Mouse (Mus musculus): ENCODE results near the gene Ctsf. TPM values are rescaled to one million over a fixed set of nuclear protein-coding genes. Genes with fewer than 3 reads are reported as not detected.

The Ctsf gene
- polyA plus RNA-seq (2015; fragmentation: Nextera tagmentation; extraction: Ambion mirVana): 192 and 458 TPM in 2 replicates

GRCm38 (mm10) chr19:4854552-4855469 is at the start of gene Ctsf:
Ctsf (plus strand) TSS chr19:4855130.

GRCm38 (mm10) chr19:4811063-4811908 is 43.6 kb upstream of the Ctsf start, which contains the start of the genes Gm21992 and Rbm14:
Gm21992 (minus strand) TSS chr19:4811612.
Rbm14 (minus strand) TSS chr19:4811634.

GRCm38 (mm10) chr19:4839149-4839548 is 15.8 kb upstream of the Ctsf start, which contains the start of the genes Ccs and Ccdc87:
Ccs (minus strand) TSS chr19:4839332.
Ccdc87 (plus strand) TSS chr19:4839366.

GRCm38 (mm10) chr19:4877785-4878184 is 22.9 kb downstream of the Ctsf start, which contains the start of gene Actn3:
Actn3 (minus strand) TSS chr19:4877909.

GRCm38 (mm10) chr19:4878405-4879323 is 23.7 kb downstream of the Ctsf start, which contains the start of gene Zdhhc24:
Zdhhc24 (plus strand) TSS chr19:4878668.

GRCm38 (mm10) chr19:4905979-4906794 is 51.3 kb downstream of the Ctsf start, which contains the start of gene Bbs1:
Bbs1 (minus strand) TSS chr19:4906628.

Other genes starting within 250 kb of the Ctsf start
- 3.3 and 5.2 TPM in 2 replicates for gene Lrfn4, start 239.5 kb upstream of the Ctsf start, polyA plus RNA-seq (2015; fragmentation: Nextera tagmentation; extraction: Ambion mirVana)
- gene Rce1, start 229.5 kb upstream of the Ctsf start, polyA plus RNA-seq (2015; fragmentation: Nextera tagmentation; extraction: Ambion mirVana): 33.6 and 52.1 TPM in 2 replicates
- gene Gm960, start 156.5 kb upstream of the Ctsf start, polyA plus RNA-seq (2015; fragmentation: Nextera tagmentation; extraction: Ambion mirVana): 2.2 and 3.2 TPM in 2 replicates
- 0.61 and 1.9 TPM in 2 replicates for gene Sptbn2, start 144.0 kb upstream of the Ctsf start, polyA plus RNA-seq (2015; fragmentation: Nextera tagmentation; extraction: Ambion mirVana)
- gene Rbm4b, start 98.6 kb upstream of the Ctsf start, polyA plus RNA-seq (2015; fragmentation: Nextera tagmentation; extraction: Ambion mirVana): 28.0 and 39.4 TPM in 2 replicates
- gene Rbm4, start 61.2 kb upstream of the Ctsf start, polyA plus RNA-seq (2015; fragmentation: Nextera tagmentation; extraction: Ambion mirVana): 18.8 and 24.5 TPM in 2 replicates
- 13.2 and 19.4 TPM in 2 replicates for gene Gm21992, start 43.5 kb upstream of the Ctsf start, polyA plus RNA-seq (2015; fragmentation: Nextera tagmentation; extraction: Ambion mirVana)
- gene Rbm14, start 43.5 kb upstream of the Ctsf start, polyA plus RNA-seq (2015; fragmentation: Nextera tagmentation; extraction: Ambion mirVana): 19.3 and 22.3 TPM in 2 replicates
- gene Ccs, start 15.8 kb upstream of the Ctsf start, polyA plus RNA-seq (2015; fragmentation: Nextera tagmentation; extraction: Ambion mirVana): 79.9 and 127 TPM in 2 replicates
- 0.08 and 0.10 TPM in 2 replicates for gene Ccdc87, start 15.8 kb upstream of the Ctsf start, polyA plus RNA-seq (2015; fragmentation: Nextera tagmentation; extraction: Ambion mirVana)
- gene Actn3, start 22.8 kb downstream of the Ctsf start, polyA plus RNA-seq (2015; fragmentation: Nextera tagmentation; extraction: Ambion mirVana): 2.4 and 3.2 TPM in 2 replicates
- 12.5 and 14.8 TPM in 2 replicates for gene Zdhhc24, start 23.5 kb downstream of the Ctsf start, polyA plus RNA-seq (2015; fragmentation: Nextera tagmentation; extraction: Ambion mirVana)
- 3.5 and 4.2 TPM in 2 replicates for gene Bbs1, start 51.5 kb downstream of the Ctsf start, polyA plus RNA-seq (2015; fragmentation: Nextera tagmentation; extraction: Ambion mirVana)
- gene Dpp3, start 73.2 kb downstream of the Ctsf start, polyA plus RNA-seq (2015; fragmentation: Nextera tagmentation; extraction: Ambion mirVana): 63.8 and 106 TPM in 2 replicates
- 1.9 and 2.9 TPM in 2 replicates for gene Peli3, start 88.0 kb downstream of the Ctsf start, polyA plus RNA-seq (2015; fragmentation: Nextera tagmentation; extraction: Ambion mirVana)
- gene Mrpl11, start 107.0 kb downstream of the Ctsf start, polyA plus RNA-seq (2015; fragmentation: Nextera tagmentation; extraction: Ambion mirVana): 136 and 156 TPM in 2 replicates
- gene Npas4, start 135.2 kb downstream of the Ctsf start, polyA plus RNA-seq (2015; fragmentation: Nextera tagmentation; extraction: Ambion mirVana): 0.07 TPM in 1 of 2 replicates, not detected in the other
- 0.57 and 1.9 TPM in 2 replicates for gene Slc29a2, start 168.7 kb downstream of the Ctsf start, polyA plus RNA-seq (2015; fragmentation: Nextera tagmentation; extraction: Ambion mirVana)
- gene B4gat1, start 183.7 kb downstream of the Ctsf start, polyA plus RNA-seq (2015; fragmentation: Nextera tagmentation; extraction: Ambion mirVana): 45.2 and 51.4 TPM in 2 replicates
- 0.20 and 1.6 TPM in 2 replicates for gene AC124502.3, start 183.8 kb downstream of the Ctsf start, polyA plus RNA-seq (2015; fragmentation: Nextera tagmentation; extraction: Ambion mirVana)
- 36.1 and 44.9 TPM in 2 replicates for gene Brms1, start 186.2 kb downstream of the Ctsf start, polyA plus RNA-seq (2015; fragmentation: Nextera tagmentation; extraction: Ambion mirVana)
- 1.1 and 1.5 TPM in 2 replicates for gene Rin1, start 195.4 kb downstream of the Ctsf start, polyA plus RNA-seq (2015; fragmentation: Nextera tagmentation; extraction: Ambion mirVana)
- 79.7 and 120 TPM in 2 replicates for gene Cd248, start 212.9 kb downstream of the Ctsf start, polyA plus RNA-seq (2015; fragmentation: Nextera tagmentation; extraction: Ambion mirVana)
- gene Tmem151a, start 230.4 kb downstream of the Ctsf start, polyA plus RNA-seq (2015; fragmentation: Nextera tagmentation; extraction: Ambion mirVana): 6.4 and 9.5 TPM in 2 replicates
- 83.2 and 106 TPM in 2 replicates for gene Yif1a, start 233.4 kb downstream of the Ctsf start, polyA plus RNA-seq (2015; fragmentation: Nextera tagmentation; extraction: Ambion mirVana)
- 19.6 and 30.8 TPM in 2 replicates for gene Cnih2, start 243.4 kb downstream of the Ctsf start, polyA plus RNA-seq (2015; fragmentation: Nextera tagmentation; extraction: Ambion mirVana)